Mouse (Mus musculus): ENCODE data around the gene Gorasp2.

Gorasp2 gene

DNA sequence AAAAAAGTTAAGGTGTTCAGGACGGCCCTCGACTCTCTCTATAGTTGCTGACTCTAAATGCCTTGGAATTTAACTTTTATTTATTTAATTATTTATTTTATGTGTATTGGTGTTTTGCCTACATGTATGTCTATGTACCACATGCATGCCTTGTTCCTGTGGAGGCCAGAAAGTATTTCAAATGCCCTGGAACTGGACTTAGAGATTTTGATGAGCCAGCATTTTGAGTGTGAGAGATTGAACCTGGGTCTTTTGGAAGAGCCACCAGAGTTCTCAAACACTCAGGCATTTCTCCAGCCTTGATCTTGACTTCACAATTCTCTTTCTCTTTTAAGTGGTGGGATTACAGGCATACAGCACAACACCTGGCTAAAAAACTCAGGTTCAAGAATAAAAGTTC lies 90.3 kb downstream of the Gorasp2 start:
- no peak for DNase-seq

DNA sequence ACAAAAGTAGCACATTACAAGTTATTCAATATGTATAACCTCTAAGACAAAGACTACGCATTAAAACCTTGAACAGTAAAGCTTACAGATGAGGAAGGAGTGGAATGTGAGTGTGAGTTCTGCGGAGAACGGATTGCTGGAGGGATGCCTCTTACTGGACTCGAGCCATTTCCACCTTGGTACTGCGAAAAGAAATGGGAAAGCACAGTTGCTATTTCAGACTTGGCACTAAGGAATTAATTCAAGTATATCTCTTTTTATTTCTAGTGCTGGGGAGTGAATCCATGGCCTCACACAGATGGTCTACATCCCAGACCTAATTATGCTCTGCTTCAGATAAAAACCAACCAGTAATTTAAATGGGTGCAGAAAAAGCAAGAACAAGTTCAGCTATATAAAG lies 90.8 kb downstream of the Gorasp2 start:
- peak; percentile 23 to 43 for DNase-seq

All from cerebellum, postnatal 25 days (tissue).